Mouse (Mus musculus) hindbrain, embryonic 11.5 days (tissue): ENCODE measurements at regions not wholly inside any gene's neighbourhood (a gene's known extent, or its start where the extent isn't known, plus 50 kb on each side); places are given as distances from the start of the nearest gene placed in this dataset.

Experiments used
- ATAC-seq: fragments of 200-750 bp; cut with Nextera tagmentation; 2 replicates; pipeline ENCODE4 v1.8.0; 2017; ENCODE audit warnings: mild to moderate bottlenecking, moderate TSS enrichment, moderate library complexity; ENCODE audit not compliant: low FRiP score
- DNase-seq: peaks from one replicate; pipeline ENCODE4 v3.0.0-alpha.2; 2015; ENCODE audit warnings: low spot score
- H3K27ac ChIP-seq: fragments of 300-500 bp; sonication (generic); 2 replicates; pipeline ENCODE4 v1.5.1; 2014; ENCODE audit warnings: mild to moderate bottlenecking, low read depth, low read length
- H3K27me3 ChIP-seq: fragments of 300-500 bp; sonication (generic); 2 replicates; pipeline ENCODE4 v1.6.1; 2014; ENCODE audit warnings: mild to moderate bottlenecking, low read length, moderate library complexity, mixed read lengths; ENCODE audit not compliant: control insufficient read depth, insufficient read depth
- H3K36me3 ChIP-seq: fragments of 300-500 bp; sonication (generic); 2 replicates; pipeline ENCODE4 v1.6.1; 2014; ENCODE audit warnings: mild to moderate bottlenecking, low read length, moderate library complexity, mixed read lengths; ENCODE audit not compliant: control insufficient read depth, insufficient read depth
- H3K4me1 ChIP-seq: fragments of 300-500 bp; sonication (generic); replicated peaks from 2 replicates; pipeline ENCODE4 v1.6.1; 2014; ENCODE audit warnings: low read length, mixed read lengths; ENCODE audit not compliant: control insufficient read depth, insufficient read depth
- H3K4me2 ChIP-seq: fragments of 300-500 bp; sonication (generic); replicated peaks from 2 replicates; pipeline ENCODE4 v1.6.1; 2014; ENCODE audit warnings: mild to moderate bottlenecking, low read depth, low read length
- H3K4me3 ChIP-seq: fragments of 300-500 bp; sonication (generic); 2 replicates; pipeline ENCODE4 v1.5.1; 2014; ENCODE audit warnings: low read depth, low read length
- H3K9ac ChIP-seq: fragments of 300-500 bp; sonication (generic); 2 replicates; pipeline ENCODE4 v1.6.1; 2014; ENCODE audit warnings: low read depth, low read length
- H3K9me3 ChIP-seq: fragments of 300-500 bp; sonication (generic); 2 replicates; pipeline ENCODE4 v1.6.1; 2016; ENCODE audit warnings: low read length; ENCODE audit not compliant: control insufficient read depth
- WGBS: fragments of 180-500 bp; shearing (Covaris S2); extraction: QIAGEN DNeasy Blood & Tissue Kit; methylation state at CpG from one replicate; pipeline ENCODE4 v1.1.7; 2014; 5-methylcytosine and 5-hydroxymethylcytosine counted together

- WGBS = 84% methylated on average over 2 of the region's 2 CpGs
- ATAC-seq = no peak
- DNase-seq = no peak
- Histone ChIP-seq H3K4me1 (no peaks in the 10 kb centered on the region), H3K9me3 (no peaks in the 10 kb centered on the region), H3K4me2 (no peak overlapping the region), H3K9ac (no peak overlapping the region), H3K27ac (no peak overlapping the region), H3K27me3 (no peaks in the 10 kb centered on the region), H3K4me3 (no peak overlapping the region), H3K36me3 (no peaks in the 10 kb centered on the region)
These were observed 497.8 kb downstream of the Cntn6 start for GRCm38 (mm10) chr6:104990366-104990765.

- Histone ChIP-seq H3K36me3 (no peaks in the 10 kb centered on the region), H3K4me2 (no peak overlapping the region), H3K27me3 (no peaks in the 10 kb centered on the region), H3K9me3 (no peaks in the 10 kb centered on the region), H3K4me3 (no peak overlapping the region), H3K27ac (no peak overlapping the region), H3K9ac (no peak overlapping the region), H3K4me1 (no peaks in the 10 kb centered on the region)
- no peak for ATAC-seq
- no peak for DNase-seq
- WGBS = 90% methylated on average over 1 of the region's 1 CpGs
These were observed 507.0 kb downstream of the Cntn6 start for GRCm38 (mm10) chr6:104999601-105000000.

- ATAC-seq = no peak
These were observed 528.1 kb downstream of the Cntn6 start for GRCm38 (mm10) chr6:105020672-105021071.

GRCm38 (mm10) chr6:105021174-105021573 is 528.6 kb downstream of the Cntn6 start:
- ATAC-seq (no peak), DNase-seq (no peak)
- Histone ChIP-seq H3K27ac (no peak overlapping the region), H3K4me1 (no peaks in the 10 kb centered on the region), H3K36me3 (no peaks in the 10 kb centered on the region), H3K9me3 (no peaks in the 10 kb centered on the region), H3K4me2 (no peak overlapping the region), H3K9ac (no peak overlapping the region), H3K27me3 (no peaks in the 10 kb centered on the region), H3K4me3 (no peak overlapping the region)
- WGBS = 73% methylated on average over 4 of the region's 4 CpGs

More at GRCm38 (mm10) chr6:105020672-105021071, 528.1 kb downstream of the Cntn6 start:
- Histone ChIP-seq H3K4me3 (no peak overlapping the region), H3K27ac (no peak overlapping the region), H3K9ac (no peak overlapping the region), H3K9me3 (no peaks in the 10 kb centered on the region), H3K27me3 (no peaks in the 10 kb centered on the region), H3K4me1 (no peaks in the 10 kb centered on the region), H3K36me3 (no peaks in the 10 kb centered on the region), H3K4me2 (no peak overlapping the region)
- no peak for DNase-seq
- WGBS = 88% methylated on average over 4 of the region's 4 CpGs

GRCm38 (mm10) chr6:105066146-105066545 is 573.6 kb downstream of the Cntn6 start:
- 74% methylated on average over 2 of the region's 2 CpGs for WGBS
- Histone ChIP-seq H3K27ac (no peak overlapping the region), H3K9ac (no peak overlapping the region), H3K9me3 (no peaks in the 10 kb centered on the region), H3K4me1 (no peaks in the 10 kb centered on the region), H3K4me3 (no peak overlapping the region), H3K27me3 (no peaks in the 10 kb centered on the region), H3K36me3 (no peaks in the 10 kb centered on the region), H3K4me2 (no peak overlapping the region)
- DNase-seq = no peak
- ATAC-seq = no peak

- peak; percentile 61 for ATAC-seq
- 9% methylated on average over 1 of the region's 1 CpGs for WGBS
These were observed 586.6 kb upstream of the Cntn4 start for GRCm38 (mm10) chr6:105090882-105091281.

More at GRCm38 (mm10) chr6:105090882-105091281, 586.6 kb upstream of the Cntn4 start:
- H3K27me3 ChIP-seq = no peaks in the 10 kb centered on the region
- no peaks in the 10 kb centered on the region for H3K4me1 ChIP-seq
- no peak overlapping the region for H3K9ac ChIP-seq
- no peak overlapping the region for H3K4me2 ChIP-seq
- no peaks in the 10 kb centered on the region for H3K36me3 ChIP-seq
- no peak overlapping the region for H3K4me3 ChIP-seq
- no peaks in the 10 kb centered on the region for H3K9me3 ChIP-seq
- no peak overlapping the region for H3K27ac ChIP-seq
- peak; percentile 56 for DNase-seq
